Mouse (Mus musculus) intestine, embryonic 14.5 days (tissue): ENCODE measurements around the gene Gm45062. TPM values are rescaled to one million over a fixed set of nuclear protein-coding genes. Genes with fewer than 3 reads are reported as not detected.

Source experiments
- ATAC-seq: fragments of 200-750 bp; cut with Nextera tagmentation; replicated peaks from 2 replicates; pipeline ENCODE4 v1.8.0; 2017; ENCODE audit warnings: low read depth, moderate number of reproducible peaks, moderate TSS enrichment, moderate library complexity; ENCODE audit not compliant: low FRiP score, low TSS enrichment
- DNase-seq: peaks from one replicate; pipeline ENCODE4 v3.0.0-alpha.2; 2018; ENCODE audit warnings: low spot score
- H3K27ac ChIP-seq: fragments of 300-500 bp; sonication (generic); 2 replicates; pipeline ENCODE4 v1.5.1; 2014; ENCODE audit warnings: low read depth, mild to moderate bottlenecking, control low read depth
- H3K27me3 ChIP-seq: fragments of 300-500 bp; sonication (generic); replicated peaks from 2 replicates; pipeline ENCODE4 v1.6.1; 2014; ENCODE audit warnings: low read length, control low read depth; ENCODE audit not compliant: control insufficient read depth, insufficient read depth
- H3K36me3 ChIP-seq: fragments of 300-500 bp; sonication (generic); 2 replicates; pipeline ENCODE4 v1.6.1; 2014; ENCODE audit warnings: low read length, control low read depth; ENCODE audit not compliant: control insufficient read depth, insufficient read depth
- H3K4me1 ChIP-seq: fragments of 300-500 bp; sonication (generic); replicated peaks from 2 replicates; pipeline ENCODE4 v1.6.1; 2014; ENCODE audit warnings: low read length, control low read depth, mixed read lengths; ENCODE audit not compliant: control insufficient read depth, insufficient read depth
- H3K4me2 ChIP-seq: fragments of 300-500 bp; sonication (generic); 2 replicates; pipeline ENCODE4 v1.6.1; 2014; ENCODE audit warnings: low read length
- H3K4me3 ChIP-seq: fragments of 300-500 bp; sonication (generic); 2 replicates; pipeline ENCODE4 v1.5.1; 2014; ENCODE audit warnings: low read depth, low read length, control low read depth, mixed read lengths
- H3K9ac ChIP-seq: fragments of 300-500 bp; sonication (generic); 2 replicates; pipeline ENCODE4 v1.6.1; 2014; ENCODE audit warnings: mild to moderate bottlenecking, low read length
- H3K9me3 ChIP-seq: fragments of 300-500 bp; sonication (generic); 2 replicates; pipeline ENCODE4 v1.6.1; 2016; ENCODE audit warnings: low read length, control low read depth; ENCODE audit not compliant: control insufficient read depth
- WGBS: fragments of 180-500 bp; shearing (Covaris S2); extraction: QIAGEN DNeasy Blood & Tissue Kit; methylation state at CpG from one replicate; pipeline ENCODE4 v1.1.7; 2014; 5-methylcytosine and 5-hydroxymethylcytosine counted together
- polyA plus RNA-seq: library from polyadenylated mRNA; unstranded; fragments of >200 nt; fragmentation: Nextera tagmentation; extraction: Ambion mirVana; gene quantifications from 2 replicates; pipeline ENCODE4 v1.2.1, GENCODE M21; 2014

Gm45062 gene
- polyA plus RNA-seq, 1 experiment from 2014 or later = 8.6 TPM

DNA sequence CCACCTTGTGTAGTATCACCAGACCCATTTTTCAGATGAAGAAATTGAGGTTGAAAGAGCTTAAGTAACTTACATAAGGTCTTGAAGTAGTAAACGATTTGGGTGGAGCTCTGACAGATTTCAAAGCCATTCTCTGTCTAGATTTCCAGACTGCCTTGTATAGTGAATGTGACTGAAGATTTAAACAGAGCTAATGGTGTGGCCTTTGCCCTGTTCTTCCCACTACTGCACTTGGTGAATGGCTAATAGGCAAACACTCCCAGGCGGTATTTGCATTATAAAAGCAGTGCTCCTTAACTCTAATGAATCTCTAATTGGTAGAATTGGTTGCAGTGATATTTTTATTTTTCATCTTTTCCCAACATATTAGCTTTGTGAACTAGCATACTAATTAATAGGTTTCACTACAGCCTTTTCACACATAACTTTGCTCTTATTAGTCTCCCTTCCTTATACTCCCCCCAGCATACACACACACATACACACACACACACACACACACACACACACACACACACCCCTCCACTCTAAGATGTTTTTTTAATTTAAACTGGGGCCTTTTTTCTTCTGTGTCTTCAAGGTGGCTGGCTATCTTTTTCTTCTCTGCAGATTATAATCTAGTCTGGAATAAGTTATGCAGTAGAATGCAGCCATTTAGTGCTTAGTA, 109.1 kb downstream of the Gm45062 start:
- DNase-seq (no peak), ATAC-seq (no peak)
- 71% methylated on average over 2 of the region's 2 CpGs for WGBS
- Histone ChIP-seq H3K4me3 (no peak overlapping the region), H3K27me3 (no peaks in the 10 kb centered on the region), H3K36me3 (no peaks in the 10 kb centered on the region), H3K4me2 (no peak overlapping the region), H3K9me3 (no peaks in the 10 kb centered on the region), H3K4me1 (no peaks in the 10 kb centered on the region), H3K27ac (no peak overlapping the region), H3K9ac (no peak overlapping the region)

DNA sequence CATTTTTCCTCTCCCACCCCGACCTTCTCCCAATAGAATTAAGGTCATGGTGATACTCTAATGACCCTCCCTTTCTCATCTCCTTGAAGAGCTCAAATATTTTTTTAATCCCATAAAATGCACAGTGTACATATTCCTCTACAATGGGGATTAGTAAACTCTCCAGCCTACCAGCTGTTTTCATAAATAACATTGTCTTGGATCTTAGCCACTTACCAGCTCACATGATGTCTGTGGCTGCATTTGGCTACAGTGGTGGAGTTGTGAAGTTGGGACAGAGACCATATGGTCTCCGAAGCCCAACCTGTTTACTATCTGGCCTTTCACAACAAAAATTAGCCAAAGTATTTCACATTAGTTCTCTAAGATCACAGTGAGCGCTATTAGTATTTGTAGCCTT, 111.4 kb downstream of the Gm45062 start:
- H3K4me2 ChIP-seq = no peak overlapping the region
- no peak for DNase-seq
- H3K27me3 ChIP-seq = no peaks in the 10 kb centered on the region
- no peaks in the 10 kb centered on the region for H3K4me1 ChIP-seq
- 74% methylated on average over 3 of the region's 3 CpGs for WGBS
- ATAC-seq = no peak
- H3K27ac ChIP-seq = no peak overlapping the region
- H3K9me3 ChIP-seq = no peaks in the 10 kb centered on the region
- no peak overlapping the region for H3K9ac ChIP-seq
- H3K4me3 ChIP-seq = no peak overlapping the region
- no peaks in the 10 kb centered on the region for H3K36me3 ChIP-seq

DNA sequence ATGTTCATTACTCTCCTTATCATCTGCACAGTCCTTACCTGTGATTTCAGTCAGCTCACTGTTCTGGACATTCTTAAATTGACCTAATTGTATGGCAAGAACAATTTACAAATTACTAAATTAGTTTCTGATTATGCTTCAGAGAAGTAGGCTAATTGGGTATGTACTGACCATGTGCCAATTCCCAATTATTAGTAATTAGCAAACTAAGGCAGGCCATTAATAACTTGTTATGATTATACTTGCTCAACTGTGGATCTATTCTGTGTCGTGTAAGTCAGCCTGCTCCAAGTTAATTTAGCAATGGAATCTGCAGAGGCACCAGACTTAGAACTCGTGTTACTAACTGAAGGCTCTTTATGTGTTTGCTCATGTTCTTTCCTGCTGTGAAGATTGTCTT, 113.8 kb downstream of the Gm45062 start:
- WGBS = 59% methylated on average over 2 of the region's 2 CpGs
- Histone ChIP-seq H3K36me3 (no peaks in the 10 kb centered on the region; the same call in 1 of the 2 replicates), H3K27ac (no peak overlapping the region), H3K4me3 (no peak overlapping the region), H3K9ac (no peak overlapping the region), H3K4me2 (no peak overlapping the region), H3K9me3 (no peaks in the 10 kb centered on the region), H3K27me3 (no peaks in the 10 kb centered on the region), H3K4me1 (no peaks in the 10 kb centered on the region)
- DNase-seq = no peak
- ATAC-seq = no peak

DNA sequence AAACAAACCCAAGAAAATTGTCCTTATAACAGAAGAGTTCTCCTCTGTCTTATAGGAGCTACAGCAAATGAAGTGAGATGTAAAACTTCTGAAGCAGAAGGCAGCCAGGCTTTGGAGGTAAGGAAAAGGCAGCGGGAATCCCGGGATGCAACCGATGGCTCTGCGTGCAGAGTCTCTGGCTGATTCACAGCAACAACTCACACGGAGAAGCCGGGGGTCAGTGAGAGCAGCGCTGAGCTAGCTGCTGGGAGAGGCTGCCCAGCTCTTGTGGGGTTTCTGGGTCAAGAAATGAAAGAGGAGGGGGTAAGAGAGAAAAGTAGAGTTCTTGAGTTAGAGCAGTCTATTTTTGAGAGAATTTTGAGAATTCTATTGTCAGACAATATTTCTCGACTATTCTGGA, 114.6 kb downstream of the Gm45062 start:
- 57% methylated on average over 8 of the region's 8 CpGs for WGBS
- Histone ChIP-seq H3K4me1 (no peaks in the 10 kb centered on the region), H3K36me3 (no peaks in the 10 kb centered on the region; the same call in 1 of the 2 replicates), H3K4me2 (no peak overlapping the region), H3K27ac (no peak overlapping the region), H3K9ac (no peak overlapping the region), H3K9me3 (no peaks in the 10 kb centered on the region), H3K4me3 (no peak overlapping the region), H3K27me3 (no peaks in the 10 kb centered on the region)
- DNase-seq (no peak), ATAC-seq (no peak)

DNA sequence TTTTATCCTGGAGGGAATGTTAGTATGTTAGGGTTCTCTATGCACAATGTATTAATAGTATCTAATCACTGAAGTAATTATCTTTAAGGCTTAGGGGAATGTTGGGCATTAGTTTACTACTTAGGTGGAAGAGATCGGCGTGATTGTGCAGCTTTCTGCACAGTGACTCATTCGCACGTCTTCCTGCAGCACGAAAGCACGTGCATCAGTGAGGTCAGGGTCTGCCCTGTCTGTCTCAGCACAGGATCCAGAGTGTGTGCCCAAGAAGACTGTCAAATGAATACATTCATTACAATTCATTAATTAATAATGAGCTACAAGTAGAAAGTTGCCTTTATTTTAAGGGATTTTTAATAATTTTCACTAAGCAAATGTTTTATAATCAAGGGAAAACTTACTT, 115.0 kb downstream of the Gm45062 start:
- Histone ChIP-seq H3K9me3 (no peaks in the 10 kb centered on the region), H3K27me3 (no peaks in the 10 kb centered on the region), H3K27ac (no peak overlapping the region), H3K9ac (no peak overlapping the region), H3K36me3 (no peaks in the 10 kb centered on the region; the same call in 1 of the 2 replicates), H3K4me3 (no peak overlapping the region), H3K4me2 (no peak overlapping the region), H3K4me1 (no peaks in the 10 kb centered on the region)
- 59% methylated on average over 6 of the region's 6 CpGs for WGBS
- ATAC-seq (0 out of 2 replicates have a peak, but pooled peaks have one; percentile 50), DNase-seq (no peak)

DNA sequence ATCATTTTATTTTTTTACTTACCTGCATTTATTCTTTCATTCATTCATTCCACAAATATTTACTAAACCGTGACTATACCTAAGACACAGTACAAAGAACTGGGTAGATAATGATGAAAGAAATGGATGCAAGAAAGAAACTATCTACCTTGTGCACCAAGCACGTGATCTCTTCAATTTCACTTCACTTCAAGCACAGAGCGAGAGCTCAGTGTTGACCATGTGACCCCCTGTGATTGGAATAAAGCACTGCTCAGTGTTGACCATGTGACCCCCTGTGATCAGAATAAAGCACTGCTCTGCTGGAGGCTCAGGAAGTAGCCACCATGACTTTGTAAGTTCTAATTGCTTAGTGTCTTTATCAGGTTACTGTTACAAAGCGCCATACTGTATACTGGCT, 115.5 kb downstream of the Gm45062 start:
- no peaks in the 10 kb centered on the region for H3K9me3 ChIP-seq
- 88% methylated on average over 4 of the region's 4 CpGs for WGBS
- no peak overlapping the region for H3K27ac ChIP-seq
- H3K4me1 ChIP-seq = no peaks in the 10 kb centered on the region
- no peak for ATAC-seq
- H3K4me2 ChIP-seq = no peak overlapping the region
- H3K9ac ChIP-seq = no peak overlapping the region
- H3K27me3 ChIP-seq = no peaks in the 10 kb centered on the region
- H3K4me3 ChIP-seq = no peak overlapping the region
- DNase-seq = no peak
- H3K36me3 ChIP-seq = no peaks in the 10 kb centered on the region; the same call in 1 of the 2 replicates

DNA sequence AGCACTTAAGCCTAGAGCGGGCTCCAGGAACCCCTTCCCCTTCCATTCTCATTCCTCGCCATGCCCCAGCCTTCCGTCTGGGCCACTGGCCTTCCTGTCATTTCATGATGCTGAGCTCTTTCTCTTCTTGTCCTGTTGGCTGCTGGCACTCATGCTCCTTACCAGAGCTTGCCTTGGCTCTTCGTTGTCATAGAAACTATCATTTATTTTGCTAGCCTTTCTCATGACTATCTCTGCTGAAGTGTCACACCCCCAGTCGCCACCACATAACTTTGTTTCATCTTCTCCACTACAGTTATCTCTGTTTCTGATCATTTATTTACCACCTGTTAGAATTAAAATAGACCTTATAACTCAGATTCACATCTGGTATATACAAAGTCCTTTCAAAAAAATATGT, 117.1 kb downstream of the Gm45062 start:
- no peak for ATAC-seq
- no peak for DNase-seq
- no peak overlapping the region for H3K27ac ChIP-seq
- WGBS = 95% methylated on average over 5 of the region's 5 CpGs
- no peak overlapping the region for H3K4me2 ChIP-seq
- no peaks in the 10 kb centered on the region for H3K9me3 ChIP-seq
- no peaks in the 10 kb centered on the region for H3K27me3 ChIP-seq
- H3K4me3 ChIP-seq = no peak overlapping the region
- H3K36me3 ChIP-seq = no peaks in the 10 kb centered on the region; the same call in 1 of the 2 replicates
- no peak overlapping the region for H3K9ac ChIP-seq
- no peaks in the 10 kb centered on the region for H3K4me1 ChIP-seq

DNA sequence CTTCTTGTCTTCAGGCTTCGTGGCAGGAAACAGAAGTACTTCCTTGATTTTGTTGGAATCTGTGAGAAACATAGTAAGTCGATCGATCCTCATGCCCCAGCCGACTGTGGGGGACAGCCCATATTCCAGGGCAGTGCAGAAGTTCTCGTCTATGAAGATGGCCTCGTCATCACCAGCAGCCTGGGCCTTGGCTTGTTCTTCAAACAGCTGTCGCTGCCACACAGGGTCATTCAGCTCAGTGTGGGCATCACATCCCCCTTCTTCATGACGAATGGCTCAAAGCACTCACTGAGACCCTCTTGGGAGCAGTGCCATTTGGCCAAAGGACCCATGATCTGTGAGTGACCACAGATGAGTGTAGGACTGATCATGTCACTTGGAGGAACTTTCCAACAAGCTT, 118.4 kb downstream of the Gm45062 start:
- Histone ChIP-seq H3K4me1 (no peaks in the 10 kb centered on the region), H3K36me3 (no peaks in the 10 kb centered on the region; the same call in 1 of the 2 replicates), H3K9me3 (no peaks in the 10 kb centered on the region), H3K27ac (no peak overlapping the region), H3K27me3 (no peaks in the 10 kb centered on the region), H3K4me3 (no peak overlapping the region), H3K9ac (no peak overlapping the region), H3K4me2 (no peak overlapping the region)
- DNase-seq (no peak), ATAC-seq (no peak)
- 87% methylated on average over 8 of the region's 8 CpGs for WGBS

DNA sequence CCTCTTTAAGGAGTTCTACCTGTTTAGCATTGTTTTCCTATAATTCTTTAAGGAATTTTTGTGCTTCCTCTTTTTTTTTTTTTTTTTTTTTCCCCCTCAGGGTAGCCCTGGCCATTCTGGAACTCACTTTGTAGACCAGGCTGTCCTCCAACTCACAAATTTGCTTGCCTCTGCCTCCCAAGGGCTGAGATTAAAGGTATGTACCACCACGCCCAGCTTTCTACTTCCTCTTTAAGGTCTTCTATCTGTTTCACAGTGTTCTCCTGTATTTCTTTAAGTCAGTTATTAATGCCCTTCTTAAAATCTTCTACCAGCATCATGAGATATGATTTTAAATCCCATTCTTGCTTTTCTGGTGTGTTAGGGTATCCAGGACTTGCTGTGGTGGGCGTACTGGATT, 130.1 kb downstream of the Gm45062 start:
- DNase-seq (no peak), ATAC-seq (no peak)
- H3K9ac ChIP-seq = no peak overlapping the region
- H3K36me3 ChIP-seq = no peaks in the 10 kb centered on the region
- no peak overlapping the region for H3K4me3 ChIP-seq
- H3K4me1 ChIP-seq = no peaks in the 10 kb centered on the region
- no peaks in the 10 kb centered on the region for H3K9me3 ChIP-seq
- no peak overlapping the region for H3K27ac ChIP-seq
- H3K4me2 ChIP-seq = no peak overlapping the region
- no peaks in the 10 kb centered on the region for H3K27me3 ChIP-seq
- 97% methylated on average over 2 of the region's 2 CpGs for WGBS
